Mouse (Mus musculus) gonadal fat pad, adult 2 months (tissue): ENCODE measurements around the gene Cep170b. TPM values are rescaled to one million over a fixed set of nuclear protein-coding genes. Genes with fewer than 3 reads are reported as not detected.

Source experiments
- DNase-seq: peaks from one replicate; pipeline ENCODE4 v3.0.0-alpha.2; 2012; ENCODE audit warnings: low read depth
- polyA plus RNA-seq: library from polyadenylated mRNA; depleted of rRNA; stranded (reverse); fragments of >200 nt; gene quantifications from 2 replicates; pipeline ENCODE4 v1.2.3, GENCODE M21; 2012

Gene Cep170b
- polyA plus RNA-seq, 1 experiment = 35.5 TPM

DNA sequence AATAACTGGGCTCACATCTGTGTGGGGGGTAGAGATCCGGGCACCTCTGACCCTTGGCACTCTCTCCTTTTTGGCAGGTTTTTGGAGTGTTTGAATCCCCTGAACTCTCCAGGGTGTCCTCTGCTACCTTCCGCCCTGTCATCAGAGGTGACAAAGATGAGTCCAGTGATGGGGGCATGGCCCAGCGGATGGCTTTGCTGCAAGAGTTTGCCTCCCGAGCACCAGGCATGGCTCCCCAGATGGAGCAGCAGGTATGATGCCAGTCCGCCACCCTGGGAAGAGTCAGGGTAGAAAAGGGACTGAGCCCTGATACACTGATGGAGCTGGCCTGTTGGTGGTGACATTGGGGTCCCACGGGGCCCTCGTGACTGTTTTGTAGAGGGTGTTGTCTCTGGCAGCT, 16.8 kb downstream of the Cep170b start:
- DNase-seq = no peak

DNA sequence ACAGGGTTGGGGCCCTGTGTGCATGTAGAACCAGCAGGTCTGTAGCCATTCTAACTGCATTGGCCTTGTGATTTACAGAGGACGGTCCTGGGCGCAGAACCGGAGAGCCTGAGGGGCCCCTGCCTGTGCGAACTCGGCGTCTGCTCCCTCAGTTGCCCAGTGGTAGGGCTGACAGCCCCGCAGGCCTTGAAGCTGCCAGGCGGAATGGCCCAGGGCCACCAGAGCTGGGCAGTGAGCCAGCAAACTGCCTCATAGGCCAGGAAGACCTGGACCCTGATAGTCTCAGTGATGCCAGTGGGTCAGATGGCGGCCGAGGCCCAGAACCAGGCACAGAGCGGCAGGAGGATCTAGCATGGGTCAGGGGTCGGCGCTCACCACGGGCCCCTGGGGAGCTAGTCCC, 17.5 kb downstream of the Cep170b start:
- no peak for DNase-seq

DNA sequence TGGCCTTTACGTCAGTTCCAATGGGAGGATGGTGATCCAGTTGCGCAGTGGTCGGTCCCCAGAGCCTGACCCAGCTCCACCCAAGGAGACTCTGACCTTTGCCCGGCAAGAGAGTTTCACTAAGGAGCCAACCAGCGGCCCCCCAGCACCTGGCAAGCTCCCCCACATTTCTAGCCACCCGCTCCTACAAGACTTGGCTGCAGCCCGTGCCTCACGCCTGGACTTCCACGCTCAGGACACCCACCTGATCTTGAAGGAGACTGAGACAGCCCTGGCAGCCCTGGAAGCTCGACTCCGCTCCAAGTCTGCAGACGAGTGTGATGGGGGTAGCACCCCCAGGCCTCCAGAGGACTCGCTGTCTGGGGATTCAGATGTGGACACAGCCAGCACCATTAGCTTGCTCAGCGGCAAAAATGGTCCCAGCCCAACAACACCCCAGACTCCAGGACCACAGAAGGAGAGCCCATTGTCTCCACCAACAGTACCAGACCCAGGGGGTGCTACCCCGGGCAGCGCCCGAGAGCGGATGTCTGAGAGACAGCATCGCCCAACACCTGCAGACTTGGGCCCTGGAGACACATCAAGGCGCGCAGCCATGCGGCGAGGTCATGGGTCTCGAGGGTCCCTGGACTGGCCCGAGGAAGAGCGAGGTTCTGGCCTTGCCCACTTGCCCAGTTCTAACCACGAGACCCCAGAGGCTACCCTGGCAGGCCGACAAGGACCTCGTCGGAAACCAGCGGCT, 18.2 kb downstream of the Cep170b start:
- DNase-seq = no peak

DNA sequence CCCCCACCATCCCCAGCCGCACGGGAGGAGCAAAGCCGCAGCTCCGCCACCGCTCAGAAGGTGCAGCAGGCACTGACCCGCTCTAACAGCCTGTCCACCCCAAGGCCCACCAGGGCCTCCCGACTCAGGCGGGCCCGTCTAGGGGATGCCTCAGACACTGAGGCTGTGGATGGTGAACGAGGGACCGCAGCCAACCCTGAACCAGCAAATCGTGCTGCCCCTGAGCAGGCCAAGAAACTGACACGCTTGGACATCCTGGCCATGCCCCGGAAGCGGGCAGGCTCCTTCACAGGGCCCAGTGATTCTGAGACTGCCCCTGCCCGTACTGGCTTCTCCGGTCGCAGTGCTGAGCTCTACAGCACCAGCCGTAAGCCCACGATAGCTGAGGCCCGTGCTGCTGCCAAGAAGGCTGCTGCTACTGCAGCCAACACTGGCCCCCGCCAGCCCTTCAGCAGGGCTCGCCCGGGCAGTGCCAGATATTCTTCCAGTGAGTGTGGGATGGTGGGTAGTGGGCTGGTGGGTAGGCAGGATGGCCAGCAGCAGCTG, 18.8 kb downstream of the Cep170b start:
- no peak for DNase-seq

DNA sequence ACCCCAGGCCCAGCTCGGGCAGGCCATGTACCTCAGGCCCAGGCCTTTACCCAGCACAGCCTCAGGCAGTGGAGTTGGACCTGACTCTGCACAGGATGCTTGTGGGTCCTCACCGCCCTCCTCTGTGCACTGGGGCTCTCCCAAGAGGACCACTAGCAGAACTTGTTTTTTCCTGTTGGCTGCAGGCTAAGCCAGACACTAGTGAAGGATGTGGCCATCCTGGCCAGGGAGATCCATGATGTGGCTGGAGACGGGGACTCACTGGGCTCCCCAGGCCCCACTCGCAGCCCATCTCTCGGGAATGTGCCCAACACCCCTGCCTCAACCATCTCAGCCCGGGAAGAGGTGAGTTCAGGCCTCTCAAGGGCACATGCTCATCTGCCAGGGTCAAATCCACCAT, 22.5 kb downstream of the Cep170b start:
- DNase-seq = no peak

DNA sequence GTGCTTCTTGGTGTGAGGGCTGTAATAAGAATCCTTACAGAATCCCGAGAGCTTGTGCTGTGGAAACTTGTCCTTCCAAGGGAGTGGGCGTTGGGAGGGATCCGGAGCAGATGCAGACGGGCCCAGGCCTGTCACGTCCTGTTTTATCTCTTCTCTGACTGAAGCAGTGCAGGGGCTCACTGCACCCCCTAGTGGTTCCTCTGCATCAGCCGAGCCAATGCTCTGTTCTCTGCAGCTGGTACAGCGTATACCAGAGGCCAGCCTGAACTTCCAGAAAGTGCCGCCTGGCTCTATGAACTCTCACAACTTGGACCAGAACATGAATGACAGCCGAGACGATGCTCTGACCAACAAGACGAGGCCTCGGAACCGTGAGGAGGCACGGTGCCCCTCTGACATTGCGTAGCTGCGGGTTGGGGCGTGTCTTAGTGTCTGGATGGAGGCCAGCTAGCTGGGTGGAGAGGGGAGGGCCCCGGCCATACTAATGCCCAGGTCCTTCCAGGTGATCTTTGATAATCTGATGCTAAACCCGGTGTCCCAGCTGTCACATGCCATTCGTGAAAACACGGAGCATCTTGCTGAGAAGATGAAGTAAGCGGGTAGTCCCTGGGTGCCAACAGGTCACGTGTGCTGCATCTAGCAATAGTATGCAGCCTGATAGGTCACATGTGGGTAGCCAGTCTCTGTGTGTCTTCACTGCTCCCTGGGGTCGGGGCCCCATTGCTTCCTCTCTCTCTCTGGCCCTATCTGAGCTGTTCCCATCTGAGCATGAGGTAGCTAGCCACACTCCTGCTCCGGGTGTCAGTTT, 23.1 kb downstream of the Cep170b start:
- DNase-seq = no peak

DNA sequence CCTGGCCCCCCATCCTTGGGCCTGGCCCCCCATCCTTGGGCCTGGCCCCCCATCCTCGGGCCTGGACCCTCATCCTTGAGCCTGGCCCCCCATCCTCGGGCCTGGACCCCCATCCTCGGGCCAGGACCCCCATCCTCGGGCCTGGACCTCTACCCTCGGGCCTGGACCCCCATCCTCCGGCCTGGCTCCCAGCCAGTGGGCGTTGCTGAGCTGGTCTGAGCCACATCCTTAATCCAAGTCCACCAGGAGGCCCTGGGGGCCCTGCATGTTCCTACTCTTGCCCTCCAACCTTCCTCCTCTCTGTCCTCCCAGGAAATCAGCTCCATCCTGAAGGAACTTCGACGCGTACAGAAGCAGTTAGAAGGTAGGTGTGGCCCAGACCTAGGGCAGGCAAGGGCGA, 24.0 kb downstream of the Cep170b start:
- DNase-seq = no peak

DNA sequence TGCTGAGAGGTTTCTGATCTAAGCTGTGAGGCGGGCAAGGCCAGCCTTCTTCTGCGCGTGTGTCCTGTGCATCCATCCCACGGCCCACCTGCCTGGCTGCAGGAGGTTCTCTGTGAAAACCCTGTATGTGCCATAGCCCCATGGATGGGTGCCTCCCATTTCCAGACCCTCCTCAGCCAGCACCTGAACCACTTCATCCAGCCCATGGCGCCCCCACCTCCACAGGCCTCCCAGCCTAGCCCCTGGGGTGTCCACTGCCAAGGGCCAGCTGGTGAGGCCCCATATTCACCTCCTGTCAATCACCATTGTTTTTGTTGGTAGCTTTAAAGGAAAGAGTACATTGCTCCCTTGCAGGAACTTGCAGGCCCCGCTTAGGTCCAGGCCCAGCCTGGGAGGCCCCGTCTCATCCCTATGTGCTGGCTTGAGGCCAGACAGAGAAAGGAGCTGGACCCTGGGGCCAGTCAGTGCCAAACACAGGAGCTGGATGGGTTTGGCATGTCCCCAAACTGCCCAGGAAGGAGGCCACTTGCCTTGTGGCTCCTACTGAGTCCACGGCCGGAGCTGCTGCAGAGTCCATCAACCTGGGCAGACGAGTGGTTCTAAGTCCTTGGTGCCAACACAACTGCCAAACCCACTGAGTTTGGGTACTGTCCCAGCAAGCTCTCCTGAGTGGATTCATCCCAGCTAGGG, 24.8 kb downstream of the Cep170b start:
- DNase-seq = no peak

DNA sequence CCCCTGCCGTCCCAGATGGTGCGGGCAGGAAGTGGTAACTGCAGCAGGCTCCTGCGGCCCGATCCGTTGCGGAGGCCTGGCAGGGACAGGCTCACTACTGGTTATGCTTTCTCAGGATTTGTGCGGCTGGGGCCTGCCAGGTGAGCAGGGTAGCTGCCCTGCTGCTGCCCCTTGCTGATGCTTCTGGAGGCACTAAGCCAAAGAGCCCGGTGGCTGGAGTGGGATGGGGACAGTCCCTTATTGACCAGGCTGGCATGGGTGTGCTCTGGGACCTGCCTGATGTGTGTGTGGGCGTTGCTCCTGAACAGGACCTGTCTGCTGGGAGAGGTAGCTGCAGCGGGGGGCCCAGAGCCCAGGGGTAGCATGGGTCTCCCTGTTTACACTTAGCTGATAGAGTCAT, 25.5 kb downstream of the Cep170b start:
- no peak for DNase-seq

DNA sequence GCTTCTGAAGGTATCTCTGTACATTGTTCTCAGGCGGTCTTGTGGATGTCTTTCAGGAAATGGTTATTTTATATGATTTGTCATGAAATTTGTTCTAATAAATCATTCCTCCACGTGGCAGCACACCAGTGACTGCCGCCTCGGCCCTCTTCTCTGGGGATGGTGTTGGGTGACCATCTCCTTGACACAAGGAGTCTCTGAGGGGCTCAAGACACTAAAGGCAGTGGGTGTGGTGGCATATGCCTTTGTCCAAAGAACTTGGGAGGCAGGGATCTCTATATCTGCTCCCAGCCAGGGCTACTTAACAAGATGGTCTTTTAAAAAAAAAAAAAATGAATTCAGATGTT, 26.2 kb downstream of the Cep170b start:
- no peak for DNase-seq

DNA sequence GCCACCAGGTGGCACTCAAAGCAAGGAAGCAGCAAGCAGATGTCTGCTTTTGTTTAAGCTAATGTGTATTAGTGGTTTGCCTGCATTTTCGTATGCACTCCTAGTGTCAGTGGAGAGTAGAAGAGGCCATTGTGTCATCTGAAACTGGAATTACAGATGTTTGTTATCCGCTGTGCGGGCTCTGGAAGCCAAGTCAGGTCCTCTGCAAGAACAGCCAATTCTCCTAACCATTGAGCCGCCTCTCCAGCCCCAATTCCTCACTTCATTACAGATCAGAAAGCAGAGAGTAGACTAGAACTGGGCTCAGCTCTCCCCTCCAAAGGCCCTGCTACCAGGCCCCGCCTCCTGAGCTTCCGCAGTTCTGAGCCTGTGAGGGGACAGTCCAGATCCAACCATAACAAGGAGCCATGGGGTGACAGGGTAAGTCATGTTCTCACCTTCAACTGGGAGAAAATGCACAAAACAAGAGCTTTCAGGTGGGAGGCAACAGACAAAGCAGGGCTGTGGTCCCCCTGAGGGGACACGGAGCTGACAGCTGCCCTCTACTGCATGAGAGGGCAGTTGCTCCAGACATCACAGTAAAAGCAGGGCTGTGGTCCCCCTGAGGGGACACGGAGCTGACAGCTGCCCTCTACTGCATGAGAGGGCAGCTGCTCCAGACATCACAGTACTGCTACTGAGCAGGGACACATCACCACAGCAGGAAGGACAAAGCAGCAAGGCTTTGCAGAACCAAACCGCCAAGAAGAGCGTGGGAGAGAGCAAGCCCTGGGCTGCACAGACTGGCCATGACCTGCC, 26.8 kb downstream of the Cep170b start:
- DNase-seq = no peak

DNA sequence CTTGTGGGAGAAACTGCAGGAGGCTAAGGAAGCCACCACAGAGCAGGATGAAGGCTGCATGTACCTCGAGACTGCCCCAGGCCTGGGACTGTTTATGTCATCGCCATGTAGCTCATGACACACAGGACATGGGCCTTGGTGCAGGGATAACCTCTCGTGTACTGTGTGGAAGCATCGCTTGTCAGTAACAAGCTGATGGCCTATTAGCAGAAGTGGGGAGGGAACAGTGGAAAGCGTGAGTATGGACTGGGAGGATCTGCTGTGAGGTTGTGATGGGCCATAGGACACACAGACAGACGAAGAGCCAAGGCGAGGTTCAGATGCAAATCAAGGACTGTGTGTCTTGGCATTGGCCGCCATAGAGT, 27.3 kb downstream of the Cep170b start:
- no peak for DNase-seq

DNA sequence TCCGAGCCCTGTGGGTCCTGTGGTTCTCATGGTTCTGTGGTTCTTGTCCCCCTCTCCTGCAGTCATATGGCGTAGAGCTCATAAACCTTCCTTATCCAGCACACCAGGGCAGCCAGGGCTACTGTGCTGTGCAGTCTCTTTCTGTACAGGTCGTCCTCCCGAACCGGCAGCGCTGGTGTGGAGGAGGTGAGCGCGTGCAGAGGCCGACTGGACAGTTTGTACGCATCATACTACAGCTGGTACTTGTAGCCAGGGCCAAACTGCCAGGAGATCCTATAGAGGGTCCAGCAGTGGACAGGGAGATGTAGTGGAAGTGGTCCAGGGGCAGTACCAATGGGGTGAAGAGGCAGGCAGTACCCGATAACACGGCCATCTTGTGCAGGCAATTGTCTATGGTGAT, 30.7 kb downstream of the Cep170b start:
- DNase-seq = no peak

DNA sequence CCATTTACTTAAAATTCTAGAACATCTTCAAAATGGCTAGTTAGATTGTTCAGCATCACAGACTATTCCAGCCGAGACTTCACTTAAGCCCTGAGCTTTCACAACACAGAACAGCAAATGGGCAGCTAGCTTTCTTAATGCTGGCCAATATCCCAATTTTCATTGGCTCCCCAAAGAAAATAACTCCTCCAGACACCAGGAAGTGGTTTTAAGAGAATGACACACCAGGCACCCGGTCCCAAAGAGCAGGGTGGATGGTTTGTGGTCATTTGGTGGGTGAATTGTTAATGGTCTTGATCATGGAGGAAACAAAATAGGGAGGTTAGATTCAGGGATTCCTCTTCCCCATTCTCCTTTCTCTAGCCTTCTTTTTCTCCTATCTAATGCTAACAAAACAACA, 32.1 kb downstream of the Cep170b start:
- DNase-seq = no peak

DNA sequence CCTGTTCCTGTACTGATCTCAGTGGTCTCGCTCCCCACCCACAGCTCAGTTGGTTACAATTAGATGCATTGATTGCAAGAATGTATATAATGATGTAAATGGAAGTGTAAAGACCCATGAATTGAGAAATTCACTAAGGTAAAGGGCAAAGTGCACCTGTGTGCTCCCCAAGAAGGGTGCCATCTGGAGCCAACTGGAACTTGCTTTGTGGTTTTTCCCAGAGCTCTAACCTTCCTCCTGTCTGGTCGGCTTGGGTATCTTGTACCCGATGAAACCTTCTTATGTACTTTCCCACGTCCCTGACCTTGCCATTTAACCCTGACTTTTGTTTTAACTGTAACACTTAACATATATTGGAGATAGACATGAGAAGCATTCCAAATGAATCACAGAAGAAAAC, 35.6 kb downstream of the Cep170b start:
- no peak for DNase-seq

DNA sequence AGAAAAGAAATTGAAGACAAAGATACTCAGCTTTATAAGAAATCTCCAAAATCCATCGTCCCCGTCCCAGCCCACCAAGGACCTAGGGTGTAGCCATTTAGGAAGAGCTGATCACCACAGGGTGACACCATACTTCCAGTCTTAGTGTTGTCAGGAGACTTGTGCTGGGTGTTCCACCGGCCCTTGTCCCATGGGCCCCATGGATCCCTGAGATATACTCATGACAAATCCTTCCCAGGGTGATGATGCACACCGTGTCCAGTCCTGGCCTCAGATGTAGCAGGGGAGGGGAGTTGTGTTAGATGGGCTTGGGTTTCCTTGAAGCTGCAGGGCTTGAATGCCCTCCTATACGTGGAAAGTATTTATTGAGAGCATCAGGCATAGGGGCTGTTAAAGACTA, 37.6 kb downstream of the Cep170b start:
- no peak for DNase-seq

DNA sequence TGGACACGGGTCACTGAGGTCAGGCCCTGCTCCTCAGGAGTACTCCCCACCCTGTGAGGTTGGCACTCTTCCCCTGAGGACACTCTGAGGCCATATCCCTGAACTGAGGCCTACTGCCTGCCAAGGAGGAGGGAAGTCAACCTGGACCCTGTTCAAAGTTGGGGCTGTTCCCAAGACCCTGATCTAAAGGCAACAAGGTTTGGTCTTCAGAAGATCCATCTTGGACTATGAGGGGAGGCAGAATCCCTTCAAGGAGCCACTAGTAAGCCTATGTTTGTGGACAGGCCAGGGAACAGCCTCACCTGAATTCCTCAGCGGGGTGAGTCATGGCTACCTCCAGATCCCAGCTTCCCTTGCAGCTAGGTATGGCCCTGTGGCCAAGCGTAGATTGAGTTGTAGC, 39.2 kb downstream of the Cep170b start:
- DNase-seq = no peak

DNA sequence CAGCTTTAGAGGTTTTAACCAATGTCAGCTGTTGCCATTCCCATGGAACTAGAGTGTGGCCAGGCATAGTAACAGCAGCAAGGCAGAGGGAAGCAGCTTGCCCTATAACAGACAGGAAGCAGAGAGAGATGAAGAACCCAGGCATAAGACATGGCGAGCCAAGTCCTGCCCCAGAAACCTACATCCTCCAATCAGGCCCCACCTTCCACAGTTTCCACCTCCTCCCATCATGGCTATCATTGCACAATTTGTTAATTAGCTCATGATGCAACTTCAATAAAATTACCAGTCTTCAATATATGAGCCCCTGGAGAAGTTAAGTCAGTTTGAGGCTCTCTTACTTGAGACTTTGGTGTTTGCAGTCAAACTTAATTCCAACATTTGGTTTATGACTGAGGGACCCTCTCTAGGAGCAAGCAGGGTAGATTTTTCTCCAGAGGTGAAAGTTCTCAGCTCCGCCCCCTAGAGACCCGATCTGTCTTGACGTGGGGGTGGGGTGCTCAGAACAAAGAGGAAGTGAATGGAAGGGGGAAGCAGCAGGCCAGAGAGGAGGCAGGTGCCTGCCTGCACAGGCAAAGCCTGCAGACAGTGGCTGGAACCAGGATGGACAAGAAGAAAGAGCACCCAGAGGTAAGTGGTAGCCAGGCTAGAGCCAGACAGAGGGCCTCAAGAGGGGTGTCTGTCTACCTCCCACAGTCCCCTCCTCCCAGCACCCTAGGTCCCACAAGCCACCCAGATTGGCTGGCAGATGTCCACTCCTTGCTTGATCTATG, 40.1 kb downstream of the Cep170b start, which contains the start of gene Pld4:
Gene Pld4, plus strand, starts transcription at position 502 of the 773 bp plus-strand sequence.
- no peak for DNase-seq

DNA sequence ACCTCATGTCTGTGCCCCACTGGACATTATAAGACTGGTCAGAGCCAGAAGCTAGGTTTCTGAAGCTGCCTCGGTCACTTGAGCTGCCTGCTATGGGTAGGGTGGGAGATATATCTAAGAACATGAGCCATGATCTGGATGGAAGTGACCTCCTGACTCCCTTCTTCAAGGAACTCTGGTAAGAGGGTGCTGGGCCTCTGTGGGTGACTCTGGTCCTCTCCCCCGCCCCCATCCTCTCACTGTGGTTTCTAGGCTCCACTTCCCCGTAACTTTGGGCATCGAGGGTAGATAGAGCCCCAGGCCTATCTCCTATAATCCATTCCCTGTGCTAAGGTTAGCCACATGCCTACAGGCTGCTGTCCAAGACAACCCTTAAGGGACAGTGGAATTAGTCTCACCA, 41.2 kb downstream of the Cep170b start:
- DNase-seq = no peak

DNA sequence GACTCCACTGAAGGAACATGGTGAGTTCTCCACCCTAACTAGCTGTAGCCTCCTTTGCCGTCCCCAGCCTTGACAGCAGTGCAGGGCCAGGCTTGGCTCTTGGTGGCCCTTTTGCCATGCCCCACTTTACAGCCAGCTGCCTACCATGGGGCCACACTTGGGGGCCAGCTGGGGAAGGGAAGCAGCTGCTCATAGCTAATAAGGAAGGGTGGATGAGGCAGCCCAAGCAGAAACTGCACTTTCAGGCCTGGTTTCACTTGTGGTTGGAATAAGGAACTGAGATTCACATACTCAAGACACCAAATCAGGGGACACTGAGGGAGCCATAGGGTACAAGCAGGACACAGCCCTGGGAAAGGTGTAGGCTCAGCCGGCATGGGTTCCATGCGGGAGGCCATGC, 41.8 kb downstream of the Cep170b start:
- DNase-seq = no peak

DNA sequence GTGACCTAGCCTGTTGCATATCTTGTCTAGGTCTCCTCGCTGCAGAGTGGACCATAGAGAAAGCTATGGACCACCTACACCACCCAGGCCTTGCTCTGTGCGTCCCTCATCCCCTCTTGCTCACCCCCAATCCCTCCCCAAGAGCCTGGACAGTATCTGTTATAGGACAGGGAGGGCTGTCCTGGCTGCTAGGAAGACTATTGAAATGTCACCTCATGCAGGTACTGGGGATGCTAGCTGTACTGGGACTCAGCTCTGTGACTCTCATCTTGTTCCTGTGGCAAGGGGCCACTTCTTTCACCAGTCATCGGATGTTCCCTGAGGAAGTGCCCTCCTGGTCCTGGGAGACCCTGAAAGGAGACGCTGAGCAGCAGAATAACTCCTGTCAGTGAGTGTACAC, 42.9 kb downstream of the Cep170b start:
- no peak for DNase-seq
